Mouse (Mus musculus) hindbrain, postnatal 0 days (tissue): ENCODE measurements around the gene Ppp2r1b. TPM values are rescaled to one million over a fixed set of nuclear protein-coding genes. Genes with fewer than 3 reads are reported as not detected.

Source experiments
- ATAC-seq: fragments of 200-750 bp; cut with Nextera tagmentation; 2 replicates; pipeline ENCODE4 v1.8.0; 2017; ENCODE audit warnings: mild to moderate bottlenecking, moderate TSS enrichment, moderate library complexity
- DNase-seq: peaks from one replicate; pipeline ENCODE4 v3.0.0-alpha.2; 2015; ENCODE audit warnings: low spot score
- H3K27ac ChIP-seq: fragments of 300-500 bp; sonication (generic); 2 replicates; pipeline ENCODE4 v1.5.1; 2014; ENCODE audit warnings: mild to moderate bottlenecking
- H3K27me3 ChIP-seq: fragments of 300-500 bp; sonication (generic); 2 replicates; pipeline ENCODE4 v1.6.1; 2014; ENCODE audit warnings: low read length, mixed read lengths; ENCODE audit not compliant: insufficient read depth
- H3K36me3 ChIP-seq: fragments of 300-500 bp; sonication (generic); 2 replicates; pipeline ENCODE4 v1.6.1; 2014; ENCODE audit warnings: low read length, mixed read lengths; ENCODE audit not compliant: insufficient read depth
- H3K4me1 ChIP-seq: fragments of 300-500 bp; sonication (generic); 2 replicates; pipeline ENCODE4 v1.6.1; 2014; ENCODE audit warnings: antibody characterized with exemption, low read length, mixed read lengths; ENCODE audit not compliant: insufficient read depth
- H3K4me2 ChIP-seq: fragments of 300-500 bp; sonication (generic); 2 replicates; pipeline ENCODE4 v1.6.1; 2014; ENCODE audit warnings: low read depth, mild to moderate bottlenecking, low read length, moderate library complexity, mixed read lengths
- H3K4me3 ChIP-seq: fragments of 300-500 bp; sonication (generic); 2 replicates; pipeline ENCODE4 v1.5.1; 2014; ENCODE audit warnings: low read length
- H3K9ac ChIP-seq: fragments of 300-500 bp; sonication (generic); replicated peaks from 2 replicates; pipeline ENCODE4 v1.6.1; 2014; ENCODE audit warnings: mild to moderate bottlenecking, low read length, moderate library complexity, mixed read lengths
- H3K9me3 ChIP-seq: fragments of 300-500 bp; sonication (generic); 2 replicates; pipeline ENCODE4 v1.6.1; 2016; ENCODE audit warnings: low read length, mixed read lengths
- CTCF ChIP-seq: IDR thresholded peaks from 2 replicates; pipeline ENCODE4 v1.5.1; 2016; ENCODE audit warnings: antibody characterized with exemption, control low read depth, low read depth
- WGBS: fragments of 180-500 bp; shearing (Covaris S2); extraction: QIAGEN DNeasy Blood & Tissue Kit; methylation state at CpG from one replicate; pipeline ENCODE4 v1.1.7; 2014; 5-methylcytosine and 5-hydroxymethylcytosine counted together
- polyA plus RNA-seq: library from polyadenylated mRNA; unstranded; fragments of >200 nt; fragmentation: Nextera tagmentation; extraction: Ambion mirVana; gene quantifications from 2 replicates; pipeline ENCODE4 v1.2.1, GENCODE M21; 2015
- total RNA-seq: library from RNA; depleted of rRNA; stranded (reverse); fragments of >200 nt; gene quantifications from 2 replicates; pipeline ENCODE4 v1.2.3, GENCODE M21; 2014

The Ppp2r1b gene
- total and polyA plus RNA-seq, 2 experiments from 2014 or later, result 18.8 to 31.4 TPM

GRCm38 (mm10) chr9:50873210-50873609 is 28.1 kb downstream of the Ppp2r1b start:
- Histone ChIP-seq H3K4me2 (no peak overlapping the region), H3K4me3 (no peak overlapping the region), H3K36me3 (peaks cover 19% of the 10 kb centered on the region; the same call in 1 of the 2 replicates), H3K27me3 (no peaks in the 10 kb centered on the region), H3K9ac (no peak overlapping the region), H3K4me1 (no peaks in the 10 kb centered on the region), H3K9me3 (no peaks in the 10 kb centered on the region), H3K27ac (no peak overlapping the region)
- no peak for DNase-seq
- no peak for TF ChIP-seq CTCF
- WGBS, result 91% methylated on average over 9 of the region's 9 CpGs
- no peak for ATAC-seq

- no peak for DNase-seq
- H3K36me3 ChIP-seq, result peaks cover 23% of the 10 kb centered on the region; the same call in 1 of the 2 replicates
- H3K4me3 ChIP-seq, result no peak overlapping the region
- H3K4me2 ChIP-seq, result no peak overlapping the region
- H3K27ac ChIP-seq, result peak overlapping the region; percentile 1; the same call in 1 of the 2 replicates
- no peak for TF ChIP-seq CTCF
- no peaks in the 10 kb centered on the region for H3K27me3 ChIP-seq
- H3K9me3 ChIP-seq, result no peaks in the 10 kb centered on the region
- 77% methylated on average over 6 of the region's 6 CpGs for WGBS
- peak; percentile 63; the same call in 1 of the 2 replicates for ATAC-seq
- no peaks in the 10 kb centered on the region for H3K4me1 ChIP-seq
- no peak overlapping the region for H3K9ac ChIP-seq
Observed at GRCm38 (mm10) chr9:50874031-50874430, 28.9 kb downstream of the Ppp2r1b start.

GRCm38 (mm10) chr9:50875470-50875869 is 30.4 kb downstream of the Ppp2r1b start:
- 92% methylated on average over 4 of the region's 4 CpGs for WGBS

GRCm38 (mm10) chr9:50876287-50876686 is 31.2 kb downstream of the Ppp2r1b start:
- no peak for TF ChIP-seq CTCF
- Histone ChIP-seq H3K9me3 (no peaks in the 10 kb centered on the region), H3K27ac (no peak overlapping the region), H3K4me2 (no peak overlapping the region), H3K9ac (no peak overlapping the region), H3K4me1 (no peaks in the 10 kb centered on the region), H3K4me3 (no peak overlapping the region), H3K27me3 (no peaks in the 10 kb centered on the region), H3K36me3 (peaks cover 32% of the 10 kb centered on the region)
- 91% methylated on average over 3 of the region's 3 CpGs for WGBS
- ATAC-seq, result no peak
- DNase-seq, result no peak

More at GRCm38 (mm10) chr9:50875470-50875869, 30.4 kb downstream of the Ppp2r1b start:
- H3K9me3 ChIP-seq, result no peaks in the 10 kb centered on the region
- no peaks in the 10 kb centered on the region for H3K4me1 ChIP-seq
- peaks cover 31% of the 10 kb centered on the region; the same call in 1 of the 2 replicates for H3K36me3 ChIP-seq
- no peak overlapping the region for H3K4me3 ChIP-seq
- no peaks in the 10 kb centered on the region for H3K27me3 ChIP-seq
- no peak for DNase-seq
- H3K4me2 ChIP-seq, result no peak overlapping the region
- TF ChIP-seq CTCF, result no peak
- H3K27ac ChIP-seq, result no peak overlapping the region
- no peak for ATAC-seq
- no peak overlapping the region for H3K9ac ChIP-seq

- WGBS, result 75% methylated on average over 3 of the region's 3 CpGs
- DNase-seq, result no peak
- peaks cover 32% of the 10 kb centered on the region for H3K36me3 ChIP-seq
Observed at GRCm38 (mm10) chr9:50877431-50877830, 32.3 kb downstream of the Ppp2r1b start.

GRCm38 (mm10) chr9:50882183-50882582 is 37.1 kb downstream of the Ppp2r1b start:
- WGBS, result 87% methylated on average over 2 of the region's 2 CpGs
- Histone ChIP-seq H3K9ac (no peak overlapping the region), H3K27ac (no peak overlapping the region), H3K9me3 (no peaks in the 10 kb centered on the region), H3K36me3 (peaks cover 21% of the 10 kb centered on the region), H3K27me3 (no peaks in the 10 kb centered on the region), H3K4me2 (no peak overlapping the region), H3K4me1 (no peaks in the 10 kb centered on the region; the same call in 1 of the 2 replicates), H3K4me3 (no peak overlapping the region)
- ATAC-seq, result no peak
- TF ChIP-seq CTCF, result no peak
- DNase-seq, result no peak

More at GRCm38 (mm10) chr9:50877431-50877830, 32.3 kb downstream of the Ppp2r1b start:
- Histone ChIP-seq H3K27ac (no peak overlapping the region), H3K9me3 (no peaks in the 10 kb centered on the region), H3K27me3 (no peaks in the 10 kb centered on the region), H3K4me2 (no peak overlapping the region), H3K9ac (no peak overlapping the region), H3K4me3 (no peak overlapping the region), H3K4me1 (no peaks in the 10 kb centered on the region)
- ATAC-seq, result no peak
- TF ChIP-seq CTCF, result no peak

- DNase-seq (peak; percentile 18), ATAC-seq (no peak)
- Histone ChIP-seq H3K4me3 (no peak overlapping the region), H3K27me3 (no peaks in the 10 kb centered on the region), H3K4me1 (no peaks in the 10 kb centered on the region; the same call in 1 of the 2 replicates), H3K4me2 (no peak overlapping the region), H3K27ac (peak overlapping the region; percentile 64; the same call in 1 of the 2 replicates), H3K36me3 (peaks cover 15% of the 10 kb centered on the region), H3K9ac (no peak overlapping the region), H3K9me3 (no peaks in the 10 kb centered on the region)
- TF ChIP-seq CTCF, result no peak
- WGBS, result 71% methylated on average over 8 of the region's 8 CpGs
Observed at GRCm38 (mm10) chr9:50884093-50884492, 39.0 kb downstream of the Ppp2r1b start.
